Mouse (Mus musculus) forebrain, embryonic 11.5 days (tissue): ENCODE results near the gene Gpr137b. TPM values are rescaled to one million over a fixed set of nuclear protein-coding genes. Genes with fewer than 3 reads are reported as not detected.
"Not testable (repeated sequence)": the region's sequence is repeated elsewhere in the genome, so short reads cannot be mapped to it uniquely, and the experiment has no call there.

Source experiments
- ATAC-seq: fragments of 200-750 bp; cut with Nextera tagmentation; replicated peaks from 2 replicates; pipeline ENCODE4 v1.8.0; 2017; ENCODE audit warnings: moderate TSS enrichment; ENCODE audit not compliant: low FRiP score
- DNase-seq: peaks from one replicate; pipeline ENCODE4 v3.0.0-alpha.2; 2017; ENCODE audit warnings: low spot score
- H3K27ac ChIP-seq: fragments of 300-500 bp; sonication (generic); 2 replicates; pipeline ENCODE4 v1.5.1; 2014; ENCODE audit warnings: low read depth, low read length
- H3K27me3 ChIP-seq: fragments of 300-500 bp; sonication (generic); 2 replicates; pipeline ENCODE4 v1.6.1; 2014; ENCODE audit warnings: mild to moderate bottlenecking, low read length, mixed read lengths; ENCODE audit not compliant: control insufficient read depth, insufficient read depth
- H3K36me3 ChIP-seq: fragments of 300-500 bp; sonication (generic); 2 replicates; pipeline ENCODE4 v1.6.1; 2014; ENCODE audit warnings: mild to moderate bottlenecking, low read length, moderate library complexity, mixed read lengths; ENCODE audit not compliant: control insufficient read depth, insufficient read depth
- H3K4me1 ChIP-seq: fragments of 300-500 bp; sonication (generic); replicated peaks from 2 replicates; pipeline ENCODE4 v1.6.1; 2014; ENCODE audit warnings: low read length, mixed read lengths; ENCODE audit not compliant: control insufficient read depth, insufficient read depth
- H3K4me2 ChIP-seq: fragments of 300-500 bp; sonication (generic); 2 replicates; pipeline ENCODE4 v1.6.1; 2014; ENCODE audit warnings: low read depth, mild to moderate bottlenecking, low read length, moderate library complexity, mixed read lengths; ENCODE audit not compliant: severe bottlenecking
- H3K4me3 ChIP-seq: fragments of 300-500 bp; sonication (generic); 2 replicates; pipeline ENCODE4 v1.5.1; 2014; ENCODE audit warnings: low read depth, low read length
- H3K9ac ChIP-seq: fragments of 300-500 bp; sonication (generic); 2 replicates; pipeline ENCODE4 v1.6.1; 2014; ENCODE audit warnings: low read length
- H3K9me3 ChIP-seq: fragments of 300-500 bp; sonication (generic); 2 replicates; pipeline ENCODE4 v1.6.1; 2016; ENCODE audit warnings: low read length, mixed read lengths; ENCODE audit not compliant: control insufficient read depth
- WGBS: fragments of 180-500 bp; shearing (Covaris S2); extraction: QIAGEN DNeasy Blood & Tissue Kit; methylation state at CpG from one replicate; pipeline ENCODE4 v1.1.7; 2014; 5-methylcytosine and 5-hydroxymethylcytosine counted together
- polyA plus RNA-seq: library from polyadenylated mRNA; unstranded; fragments of >200 nt; fragmentation: Nextera tagmentation; extraction: Ambion mirVana; gene quantifications from 2 replicates; pipeline ENCODE4 v1.2.1, GENCODE M21; 2014

The Gpr137b gene
- polyA plus RNA-seq, 1 experiment from 2014 or later, result 30.3 TPM

GRCm38 (mm10) chr13:13352113-13352512 lies 41.7 kb downstream of the Gpr137b start:
- not testable (repeated sequence) for H3K4me2 ChIP-seq, H3K9ac ChIP-seq, H3K4me1 ChIP-seq, DNase-seq, H3K36me3 ChIP-seq, H3K9me3 ChIP-seq, H3K27ac ChIP-seq, H3K4me3 ChIP-seq, H3K27me3 ChIP-seq, ATAC-seq
- WGBS, result 94% methylated on average over 4 of the region's 4 CpGs

DNA sequence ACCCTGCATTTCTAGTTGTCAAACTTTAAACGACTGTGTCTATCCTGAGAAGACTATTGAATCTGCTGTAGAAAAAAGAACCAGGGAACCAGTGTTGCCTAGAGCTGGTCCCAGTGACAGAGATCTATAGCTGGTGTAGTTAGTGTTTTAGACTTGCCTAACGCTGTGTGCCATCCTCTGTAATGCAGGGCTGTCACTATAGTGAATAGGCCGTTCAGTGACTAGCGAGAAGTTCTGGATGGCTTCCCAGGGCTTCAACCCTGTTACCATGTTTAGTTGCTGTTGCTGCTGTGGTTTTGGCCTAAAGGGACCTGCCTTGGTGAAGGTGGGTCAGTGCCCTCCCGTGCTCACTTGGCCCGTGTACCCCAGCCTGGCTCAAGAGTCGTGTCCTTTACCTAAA lies 43.1 kb downstream of the Gpr137b start:
- not testable (repeated sequence) for ATAC-seq, H3K9ac ChIP-seq, H3K27me3 ChIP-seq, H3K27ac ChIP-seq, DNase-seq, H3K4me3 ChIP-seq, H3K9me3 ChIP-seq, H3K4me1 ChIP-seq, H3K4me2 ChIP-seq, H3K36me3 ChIP-seq
- WGBS, result 90% methylated on average over 7 of the region's 7 CpGs

DNA sequence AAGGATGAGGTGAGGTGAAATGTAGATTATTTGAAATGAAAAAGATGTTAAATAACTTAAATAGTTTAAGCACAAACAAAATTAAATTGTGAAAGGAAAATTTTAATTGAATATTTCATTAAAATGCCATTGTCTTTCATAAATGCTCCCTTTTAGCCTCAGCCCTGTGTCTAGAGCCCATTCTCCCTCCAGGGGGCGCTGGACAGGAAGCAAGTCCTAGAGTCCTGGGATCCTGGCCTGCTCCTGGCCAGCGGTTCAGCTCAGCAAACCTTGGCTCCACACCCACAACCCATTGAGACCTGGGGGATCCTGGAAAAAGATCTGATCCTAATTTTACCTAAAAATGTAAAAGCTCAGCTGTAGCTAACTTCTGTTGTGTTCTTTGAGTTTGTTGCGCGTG lies 44.5 kb downstream of the Gpr137b start:
- no peak overlapping the region for H3K4me2 ChIP-seq
- DNase-seq (peak; percentile 60), ATAC-seq (peak; percentile 58; the same call in 1 of the 2 replicates)
- no peak overlapping the region for H3K9ac ChIP-seq
- WGBS, result 67% methylated on average over 4 of the region's 4 CpGs
- H3K4me1 ChIP-seq, result no peaks in the 10 kb centered on the region
- H3K9me3 ChIP-seq, result no peaks in the 10 kb centered on the region
- H3K36me3 ChIP-seq, result no peaks in the 10 kb centered on the region
- H3K27me3 ChIP-seq, result no peaks in the 10 kb centered on the region
- H3K27ac ChIP-seq, result no peak overlapping the region
- no peak overlapping the region for H3K4me3 ChIP-seq

- H3K27me3 ChIP-seq, H3K4me3 ChIP-seq, H3K4me1 ChIP-seq, DNase-seq, H3K36me3 ChIP-seq, H3K4me2 ChIP-seq, ATAC-seq, H3K9ac ChIP-seq, H3K27ac ChIP-seq, H3K9me3 ChIP-seq: not testable (repeated sequence)
- WGBS, result 37% methylated on average over 12 of the region's 12 CpGs
Measured at GRCm38 (mm10) chr13:13347634-13348412, 46.0 kb downstream of the Gpr137b start.

DNA sequence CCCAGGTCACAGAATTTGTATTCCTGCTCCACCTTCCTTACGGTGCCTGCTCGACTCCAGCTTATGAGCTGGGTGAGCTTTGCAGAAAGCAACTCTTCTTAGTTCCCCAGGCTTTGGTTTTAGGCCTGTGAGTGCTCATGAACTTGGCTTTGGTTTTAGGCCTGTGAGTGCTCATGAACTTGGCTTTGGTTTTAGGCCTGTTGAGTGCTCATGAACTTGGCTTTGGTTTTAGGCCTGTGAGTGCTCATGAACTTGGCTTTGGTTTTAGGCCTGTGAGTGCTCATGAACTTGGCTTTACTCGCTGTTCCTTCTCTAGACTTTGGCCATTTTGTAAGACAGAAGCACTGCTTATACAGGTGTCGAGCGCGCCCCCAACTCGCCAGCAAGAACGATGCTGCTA lies 56.5 kb downstream of the Gpr137b start:
- not testable (repeated sequence) for ATAC-seq, H3K27ac ChIP-seq, H3K4me3 ChIP-seq, H3K4me1 ChIP-seq, H3K9ac ChIP-seq, H3K4me2 ChIP-seq, H3K9me3 ChIP-seq, H3K36me3 ChIP-seq, DNase-seq, H3K27me3 ChIP-seq
- WGBS, result 95% methylated on average over 6 of the region's 8 CpGs

GRCm38 (mm10) chr13:13328876-13329275 lies 64.9 kb downstream of the Gpr137b start:
- no peak overlapping the region for H3K9ac ChIP-seq
- H3K4me2 ChIP-seq, result no peak overlapping the region
- H3K4me3 ChIP-seq, result no peak overlapping the region
- H3K27ac ChIP-seq, result no peak overlapping the region
- no peaks in the 10 kb centered on the region for H3K4me1 ChIP-seq
- no peaks in the 10 kb centered on the region for H3K27me3 ChIP-seq
- 1% methylated on average over 2 of the region's 2 CpGs for WGBS
- H3K9me3 ChIP-seq, result no peaks in the 10 kb centered on the region
- DNase-seq (peak; percentile 76), ATAC-seq (0 out of 2 replicates have a peak, but pooled peaks have one; percentile 44)
- no peaks in the 10 kb centered on the region for H3K36me3 ChIP-seq

Other genes starting within 250 kb of the Gpr137b start
- not detected in 2 replicates for gene Prl2c5, start 211.3 kb downstream of the Gpr137b start, polyA plus RNA-seq
- 43.9 and 44.3 TPM in 2 replicates for gene Nid1, start 43.5 kb upstream of the Gpr137b start, polyA plus RNA-seq
- 3.5 and 4.4 TPM in 2 replicates for gene Lyst, start 196.4 kb upstream of the Gpr137b start, polyA plus RNA-seq